Mouse (Mus musculus): ENCODE measurements around the gene Lrrc8e. TPM values are rescaled to one million over a fixed set of nuclear protein-coding genes. Genes with fewer than 3 reads are reported as not detected.

The Lrrc8e gene
- polyA plus RNA-seq (2012; rRNA removed) = 0.05 and 0.06 TPM in 2 replicates

DNA sequence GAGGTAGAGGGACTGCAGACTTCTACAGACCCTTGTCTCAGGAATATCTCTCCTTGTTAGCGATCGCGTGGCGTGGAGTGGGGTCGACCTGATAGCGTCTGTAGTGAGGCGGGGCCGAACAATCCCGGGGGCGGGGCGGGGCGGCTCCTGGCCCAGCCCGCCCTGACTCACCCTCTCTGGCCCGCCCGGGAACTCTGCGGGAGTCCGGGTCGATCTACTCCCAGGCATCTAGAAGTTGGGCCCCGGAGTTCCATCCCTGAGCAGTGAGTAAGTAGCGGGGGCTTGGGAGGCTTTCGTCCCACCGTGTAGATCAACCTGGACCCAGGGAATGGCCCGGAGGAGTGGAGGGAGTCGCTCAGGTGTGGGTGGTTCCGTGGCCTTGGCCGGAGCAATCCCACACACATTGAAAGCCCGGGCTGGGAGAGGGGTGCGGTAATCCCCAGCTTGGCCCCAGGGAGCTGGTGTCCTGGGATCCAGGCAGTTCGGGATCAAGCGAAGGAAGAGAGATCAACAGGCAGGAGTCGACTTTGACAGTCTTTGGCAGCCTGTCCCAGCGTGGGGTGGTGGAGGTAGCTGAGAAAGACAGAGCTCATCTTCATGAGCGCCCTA lies at the start of gene Lrrc8e:
Gene Lrrc8e (plus strand): TSS at position 89 of the 609 bp plus-strand sequence.

DNA sequence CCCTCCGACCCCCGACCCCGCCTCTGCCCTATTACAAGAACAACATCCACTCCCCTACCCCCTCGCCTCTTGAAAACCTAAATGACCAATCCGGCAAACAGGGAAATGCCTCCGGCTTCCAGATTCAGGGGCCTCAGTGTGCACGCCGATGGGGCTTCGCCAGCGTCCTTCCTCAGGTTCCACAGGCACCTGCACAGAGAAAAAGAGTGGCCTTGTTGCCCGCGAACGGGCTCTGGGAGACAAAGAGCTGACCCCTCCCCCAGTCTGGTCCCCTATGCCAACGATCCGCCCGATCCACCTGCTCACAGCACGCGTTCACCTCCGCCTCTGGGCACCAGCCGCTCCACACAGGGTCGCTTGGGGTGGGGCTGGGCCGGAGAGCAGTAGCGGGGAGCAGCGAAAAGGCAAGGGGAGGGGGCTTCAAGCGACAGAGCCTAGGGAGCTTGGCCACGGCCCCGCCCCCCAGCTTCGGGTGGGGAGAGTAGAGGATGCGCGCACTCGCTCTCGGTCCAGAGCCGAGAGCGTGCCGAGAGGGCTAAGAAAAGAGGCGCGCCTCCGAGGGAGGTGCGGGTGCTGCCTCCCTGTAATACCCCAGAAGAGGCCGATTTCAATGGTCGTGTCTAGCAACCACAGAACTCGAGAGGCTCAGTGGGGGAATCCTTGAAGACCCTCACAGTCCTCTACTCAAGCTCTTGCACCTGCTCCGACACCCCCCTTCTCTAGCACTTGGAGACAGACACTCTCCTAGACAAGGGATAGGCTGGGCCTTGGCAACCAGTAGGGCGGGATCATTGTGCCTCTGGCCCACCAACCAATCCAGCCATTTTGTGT lies 9.6 kb upstream of the Lrrc8e start, which contains the start of gene Prr36:
Gene Prr36 (minus strand): TSS at position 669 of the 831 bp plus-strand sequence.

DNA sequence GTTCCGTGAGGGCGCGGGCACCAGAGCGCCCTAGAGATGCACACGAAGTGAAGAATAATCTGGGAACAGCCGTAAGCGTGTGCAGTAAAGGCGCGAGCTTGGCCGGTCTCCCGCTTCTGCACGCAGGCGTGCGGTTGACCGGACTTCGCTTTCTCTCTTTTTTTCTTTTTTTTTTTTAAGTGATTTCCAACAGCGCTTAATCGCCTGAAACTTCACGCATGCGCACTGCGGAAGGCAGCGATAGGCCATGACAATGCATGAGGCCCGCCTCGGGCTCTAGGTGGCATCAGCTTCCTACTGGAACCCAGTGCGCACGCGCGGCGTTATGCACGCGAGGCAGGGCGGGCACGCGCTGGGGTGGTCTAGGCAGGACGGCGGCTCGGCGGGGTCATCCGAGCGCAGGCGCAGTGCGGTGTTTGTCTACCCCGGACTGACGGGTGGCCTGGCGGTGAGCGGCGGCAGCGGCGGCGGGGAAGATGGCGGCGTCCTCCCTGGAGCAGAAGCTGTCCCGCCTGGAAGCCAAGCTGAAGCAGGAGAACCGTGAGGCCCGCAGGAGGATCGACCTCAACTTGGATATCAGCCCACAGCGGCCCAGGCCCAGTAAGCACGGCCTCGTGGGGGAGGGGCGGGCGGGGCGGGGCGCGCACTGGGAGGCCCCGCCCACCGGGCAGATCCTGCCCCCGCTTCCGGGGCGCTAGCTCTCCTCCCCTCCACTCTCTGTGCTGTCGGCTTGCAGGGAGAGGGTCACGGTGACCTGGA lies 12.0 kb downstream of the Lrrc8e start, which contains the start of the genes Map2k7 and Gm49320:
Gene Map2k7 (plus strand): TSS at position 307 of the 759 bp plus-strand sequence.
Gene Gm49320 (plus strand): TSS at position 432 of the 759 bp plus-strand sequence.

DNA sequence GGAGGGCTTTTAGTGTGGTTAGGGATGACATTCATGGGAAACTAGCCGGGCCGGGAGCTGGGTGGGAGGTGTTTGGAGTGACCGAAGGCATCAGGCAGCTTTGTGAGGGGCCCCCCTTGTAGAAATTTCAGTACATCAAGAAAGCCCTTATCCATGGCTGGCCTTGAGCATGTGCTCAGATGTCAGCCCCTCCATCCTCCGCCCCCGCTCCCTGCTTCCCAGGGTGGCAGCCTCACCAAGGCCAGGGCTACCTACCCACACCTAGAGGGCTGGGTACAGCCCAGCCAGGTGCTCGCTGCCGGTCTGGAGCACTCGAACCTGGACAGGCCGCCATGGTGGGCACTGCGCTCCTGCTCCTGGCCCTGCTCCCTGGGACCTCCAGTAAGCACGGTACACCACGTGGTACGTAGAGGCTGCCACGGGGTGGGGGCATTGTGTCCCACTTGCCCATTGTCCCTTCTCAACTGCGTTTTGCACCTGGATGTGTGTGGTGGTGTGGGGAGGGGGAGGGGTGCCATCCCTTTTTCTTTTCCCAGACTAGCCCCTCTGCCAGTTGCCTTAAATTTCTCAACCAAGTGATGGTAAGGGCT lies 21.4 kb downstream of the Lrrc8e start, which contains the start of gene Tgfbr3l:
Gene Tgfbr3l (plus strand): TSS at position 264 of the 590 bp plus-strand sequence.

DNA sequence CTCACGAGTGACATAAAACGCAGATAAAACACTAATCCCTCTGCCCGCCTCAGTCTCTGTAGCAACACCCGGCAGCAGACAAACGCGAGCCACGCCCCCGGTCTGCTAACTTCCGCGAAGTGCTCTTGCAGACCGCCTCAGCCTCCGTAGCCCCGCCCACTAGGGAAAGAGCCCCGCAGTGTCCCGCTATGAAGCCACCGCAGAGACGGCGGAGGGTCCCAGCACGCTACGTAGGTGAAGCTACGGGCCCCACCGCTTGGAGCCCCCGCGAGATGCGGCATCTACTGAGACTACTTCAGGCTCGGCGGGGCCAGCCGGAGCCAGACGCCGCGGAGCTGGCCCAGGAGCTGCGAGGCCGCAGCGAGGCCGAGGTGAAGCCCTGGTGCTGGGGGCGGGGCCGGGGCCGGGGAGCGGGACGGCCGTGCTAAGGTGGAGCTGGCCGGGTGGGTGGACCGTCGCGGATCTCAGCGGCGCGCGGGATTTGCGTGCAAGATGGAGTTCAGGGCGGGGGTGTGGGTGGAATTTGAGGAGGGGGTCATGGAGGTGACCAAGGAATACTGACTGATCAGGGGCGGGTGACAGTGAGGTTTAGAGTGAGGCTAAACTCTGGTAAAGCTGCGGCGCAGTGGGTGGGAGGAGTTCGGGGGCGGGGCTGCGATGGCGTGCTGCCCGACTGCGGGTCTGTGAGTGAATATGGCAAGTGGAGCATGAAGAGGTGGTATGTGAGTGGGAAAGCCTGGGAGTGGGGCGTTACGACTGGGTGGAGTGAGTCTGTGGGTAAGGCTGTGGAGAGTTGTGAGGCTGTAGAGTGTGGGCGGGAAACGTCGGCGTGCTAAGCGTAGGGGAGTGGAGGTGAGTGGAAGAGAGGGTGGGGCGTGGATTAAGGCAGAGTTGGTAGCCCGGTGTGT lies 26.6 kb downstream of the Lrrc8e start, which contains the start of gene Snapc2:
Gene Snapc2 (plus strand): TSS at position 147 of the 908 bp plus-strand sequence.

DNA sequence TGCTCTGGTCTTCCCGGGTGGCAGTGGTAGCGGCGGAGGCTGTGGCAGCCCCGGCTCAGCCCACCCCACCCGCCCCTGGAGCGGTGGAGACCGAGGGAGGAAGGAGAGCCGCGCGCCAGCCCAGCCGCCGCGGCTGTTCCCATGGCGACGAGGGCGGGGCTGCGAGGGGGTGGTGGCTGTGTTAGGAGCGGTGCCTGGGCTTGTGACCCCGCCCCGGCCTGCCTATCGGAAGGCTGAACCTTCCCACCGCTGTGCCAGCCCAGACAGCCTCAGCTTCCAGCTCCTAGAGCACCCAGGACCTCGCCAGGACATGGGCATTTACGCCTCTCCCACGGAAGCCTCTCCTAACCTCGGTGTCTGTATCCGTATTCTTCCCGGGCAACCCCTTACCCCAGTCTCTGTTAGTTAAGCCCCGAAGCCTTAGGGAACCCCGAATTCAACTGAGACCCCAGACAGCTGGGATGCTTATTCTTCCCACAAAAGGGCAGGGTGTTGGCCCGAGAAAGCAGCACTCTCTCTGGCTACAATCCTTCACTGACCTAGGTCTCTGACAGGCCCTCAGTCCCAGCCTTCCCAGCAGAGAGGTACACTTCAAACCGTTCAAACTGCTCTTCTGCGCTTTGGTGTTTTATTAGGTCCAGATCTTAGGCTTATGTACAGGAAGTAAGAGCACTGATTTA lies 32.6 kb downstream of the Lrrc8e start, which contains the start of gene Ctxn1:
Gene Ctxn1 (minus strand): TSS at position 150 of the 680 bp plus-strand sequence.

DNA sequence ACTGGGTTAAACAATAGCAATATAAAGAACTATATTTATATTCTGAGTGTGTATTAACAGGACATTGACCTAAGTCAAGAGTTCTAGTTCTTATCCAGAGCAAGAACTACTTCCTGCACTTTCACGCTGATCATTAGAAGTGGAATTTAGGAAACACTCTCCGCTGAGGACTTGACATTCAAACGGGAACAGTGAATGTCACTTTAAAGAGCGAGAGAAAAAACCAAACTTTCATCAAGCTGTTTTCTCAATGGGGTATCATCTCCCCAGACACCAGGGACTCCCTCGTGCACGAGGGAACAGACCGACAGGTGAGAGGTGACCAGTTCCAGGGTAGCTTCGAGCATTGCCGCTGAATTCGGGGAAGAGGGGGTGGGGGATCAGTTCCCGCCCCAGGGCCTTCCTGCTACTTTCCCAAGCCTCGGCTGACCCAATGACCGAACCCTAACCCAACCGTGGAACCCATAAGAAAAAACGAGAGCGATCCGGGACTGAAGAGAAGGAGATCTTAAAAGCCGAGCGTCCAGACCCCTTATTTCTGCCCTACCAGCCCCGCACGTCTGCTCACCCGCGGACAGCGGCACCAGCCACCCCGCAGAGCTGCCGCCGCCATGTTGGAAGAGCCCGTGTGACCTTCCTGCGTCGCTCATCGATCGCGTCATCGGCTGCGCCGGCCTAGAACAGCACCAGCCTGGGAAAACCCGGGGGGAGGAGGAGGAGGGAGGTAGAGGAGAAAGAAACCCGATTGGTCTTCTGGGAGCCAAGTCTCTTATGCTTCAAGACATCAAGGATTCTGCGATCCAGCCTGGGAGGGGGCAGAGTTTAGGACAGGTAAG lies 48.9 kb downstream of the Lrrc8e start, which contains the start of gene Timm44:
Gene Timm44 (minus strand): TSS at position 639 of the 836 bp plus-strand sequence.

Other genes starting within 250 kb of the Lrrc8e start
- not detected in 2 replicates for gene Cd209f, start 121.0 kb upstream of the Lrrc8e start, polyA plus RNA-seq (2012; rRNA removed)
- gene Cd209g, start 92.7 kb upstream of the Lrrc8e start, polyA plus RNA-seq (2012; rRNA removed) = not detected in 2 replicates
- 34.2 and 35.4 TPM in 2 replicates for gene Evi5l, start 60.3 kb upstream of the Lrrc8e start, polyA plus RNA-seq (2012; rRNA removed)
- gene Prr36, start 9.4 kb upstream of the Lrrc8e start, polyA plus RNA-seq (2012; rRNA removed) = 22.9 and 31.1 TPM in 2 replicates
- 58.2 and 61.0 TPM in 2 replicates for gene Map2k7, start 11.9 kb downstream of the Lrrc8e start, polyA plus RNA-seq (2012; rRNA removed)
- gene Gm49320, start 12.0 kb downstream of the Lrrc8e start, polyA plus RNA-seq (2012; rRNA removed) = 2.7 and 6.0 TPM in 2 replicates
- 25.9 and 32.2 TPM in 2 replicates for gene Tgfbr3l, start 21.4 kb downstream of the Lrrc8e start, polyA plus RNA-seq (2012; rRNA removed)
- 47.8 and 71.6 TPM in 2 replicates for gene Snapc2, start 26.3 kb downstream of the Lrrc8e start, polyA plus RNA-seq (2012; rRNA removed)
- 153 and 192 TPM in 2 replicates for gene Ctxn1, start 32.4 kb downstream of the Lrrc8e start, polyA plus RNA-seq (2012; rRNA removed)
- gene Timm44, start 49.1 kb downstream of the Lrrc8e start, polyA plus RNA-seq (2012; rRNA removed) = 89.5 and 95.6 TPM in 2 replicates
- 15.2 and 19.8 TPM in 2 replicates for gene Ccl25, start 98.4 kb downstream of the Lrrc8e start, polyA plus RNA-seq (2012; rRNA removed)
- gene Elavl1, start 98.6 kb downstream of the Lrrc8e start, polyA plus RNA-seq (2012; rRNA removed) = 61.1 and 104 TPM in 2 replicates